Mouse (Mus musculus) MEL-GATA-1-ER (cell line): ENCODE results near the gene Fbxw16.
"Not testable (repeated sequence)": the region's sequence is repeated elsewhere in the genome, so short reads cannot be mapped to it uniquely, and the experiment has no call there.

ENCODE experiments used
- DNase-seq: peaks from one replicate; pipeline ENCODE4 v3.0.0-alpha.2; 2012; ENCODE audit warnings: low read depth; ENCODE audit errors: extremely low read depth

The Fbxw16 gene

GRCm38 (mm10) chr9:109449040-109449439 lies at the start of gene Fbxw16:
Fbxw16 (minus strand) TSS chr9:109449140.
- no peak for DNase-seq

GRCm38 (mm10) chr9:109495775-109496174 lies 46.8 kb upstream of the Fbxw16 start, which contains the start of gene Fbxw19:
Fbxw19 (minus strand) TSS chr9:109495875.
- not testable (repeated sequence) for DNase-seq

GRCm38 (mm10) chr9:109432956-109433355 lies 16.0 kb downstream of the Fbxw16 start:
- DNase-seq: no peak

- not testable (repeated sequence) for DNase-seq
These were observed 44.7 kb downstream of the Fbxw16 start, which contains the start of gene Fbxw22 for GRCm38 (mm10) chr9:109404196-109404595. Fbxw22 (minus strand) TSS chr9:109404296.
